Mouse (Mus musculus) liver, embryonic 16.5 days (tissue): Measurements from ENCODE around the gene Cavin3. TPM values are rescaled to one million over a fixed set of nuclear protein-coding genes. Genes with fewer than 3 reads are reported as not detected.

Source experiments
- ATAC-seq: fragments of 200-750 bp; cut with Nextera tagmentation; 2 replicates; pipeline ENCODE4 v1.8.0; 2017; ENCODE audit warnings: low read depth, mild to moderate bottlenecking, moderate number of reproducible peaks, moderate library complexity
- H3K27ac ChIP-seq: fragments of 300-500 bp; sonication (generic); 2 replicates; pipeline ENCODE4 v1.5.1; 2014; ENCODE audit warnings: mild to moderate bottlenecking, low read length
- H3K27me3 ChIP-seq: fragments of 300-500 bp; sonication (generic); 2 replicates; pipeline ENCODE4 v1.6.1; 2014; ENCODE audit warnings: low read depth, low read length, mixed read lengths; ENCODE audit not compliant: control insufficient read depth, insufficient read depth
- H3K36me3 ChIP-seq: fragments of 300-500 bp; sonication (generic); 2 replicates; pipeline ENCODE4 v1.6.1; 2014; ENCODE audit warnings: mild to moderate bottlenecking; ENCODE audit not compliant: control insufficient read depth, insufficient read depth
- H3K4me1 ChIP-seq: fragments of 300-500 bp; sonication (generic); 2 replicates; pipeline ENCODE4 v1.6.1; 2014; ENCODE audit warnings: low read depth, low read length, mixed read lengths; ENCODE audit not compliant: control insufficient read depth
- H3K4me2 ChIP-seq: fragments of 300-500 bp; sonication (generic); 2 replicates; pipeline ENCODE4 v1.6.1; 2014; ENCODE audit warnings: low read depth, low read length, mixed read lengths
- H3K4me3 ChIP-seq: fragments of 300-500 bp; sonication (generic); 2 replicates; pipeline ENCODE4 v1.5.1; 2014; ENCODE audit warnings: low read depth, mild to moderate bottlenecking, low read length
- H3K9ac ChIP-seq: fragments of 300-500 bp; sonication (generic); 2 replicates; pipeline ENCODE4 v1.6.1; 2014; ENCODE audit warnings: low read depth, low read length
- H3K9me3 ChIP-seq: fragments of 300-500 bp; sonication (generic); replicated peaks from 2 replicates; pipeline ENCODE4 v1.6.1; 2016; ENCODE audit warnings: low read length; ENCODE audit not compliant: control insufficient read depth
- WGBS: fragments of 180-500 bp; shearing (Covaris S2); extraction: QIAGEN DNeasy Blood & Tissue Kit; methylation state at CpG from one replicate; pipeline ENCODE4 v1.1.7; 2014; ENCODE audit not compliant: insufficient replicate concordance; 5-methylcytosine and 5-hydroxymethylcytosine counted together
- polyA plus RNA-seq: library from polyadenylated mRNA; unstranded; fragments of >200 nt; fragmentation: Nextera tagmentation; extraction: Ambion mirVana; gene quantifications from 2 replicates; pipeline ENCODE4 v1.2.1, GENCODE M21; 2015

Cavin3 gene
- 4.0 and 5.2 TPM in 2 replicates for polyA plus RNA-seq

- Histone ChIP-seq H3K27me3 (peaks cover 18% of the 10 kb centered on the region), H3K4me3 (peak within 1 kb of the TSS; percentile 37), H3K36me3 (no peaks in the 10 kb centered on the region), H3K9ac (0 out of 2 replicates have a peak within 1 kb of the TSS, but pooled peaks have one; percentile 9), H3K27ac (no peak within 1 kb of the TSS), H3K4me2 (peak within 1 kb of the TSS; percentile 55), H3K9me3 (no peaks in the 10 kb centered on the region), H3K4me1 (no peaks in the 10 kb centered on the region)
- 4% methylated on average over 60 of the region's 63 CpGs for WGBS
- ATAC-seq: peak; percentile 9; the same call in 1 of the 2 replicates
These were observed at the start of gene Cavin3 for GRCm38 (mm10) chr7:105481505-105482411. TSS of gene Cavin3 (minus strand) at chr7:105482300.

- Histone ChIP-seq H3K9ac (no peak overlapping the region), H3K4me2 (no peak overlapping the region), H3K27me3 (no peaks in the 10 kb centered on the region), H3K36me3 (no peaks in the 10 kb centered on the region), H3K4me1 (no peaks in the 10 kb centered on the region), H3K27ac (no peak overlapping the region), H3K4me3 (no peak overlapping the region), H3K9me3 (no peaks in the 10 kb centered on the region)
- 51% methylated on average over 4 of the region's 4 CpGs for WGBS
- no peak for ATAC-seq
These were observed 46.0 kb upstream of the Cavin3 start for GRCm38 (mm10) chr7:105528094-105528493.

GRCm38 (mm10) chr7:105527306-105527937, 45.3 kb upstream of the Cavin3 start:
- H3K9ac ChIP-seq: no peak overlapping the region
- H3K4me1 ChIP-seq: no peaks in the 10 kb centered on the region
- no peak overlapping the region for H3K27ac ChIP-seq
- H3K36me3 ChIP-seq: no peaks in the 10 kb centered on the region
- no peak overlapping the region for H3K4me3 ChIP-seq
- no peak overlapping the region for H3K4me2 ChIP-seq
- ATAC-seq: no peak
- no peaks in the 10 kb centered on the region for H3K9me3 ChIP-seq
- no peaks in the 10 kb centered on the region for H3K27me3 ChIP-seq
- WGBS: 50% methylated on average over 1 of the region's 1 CpGs

GRCm38 (mm10) chr7:105524222-105524621, 42.1 kb upstream of the Cavin3 start:
- no peak overlapping the region for H3K4me3 ChIP-seq
- no peak for ATAC-seq
- no peak overlapping the region for H3K4me2 ChIP-seq
- no peaks in the 10 kb centered on the region for H3K36me3 ChIP-seq
- H3K9me3 ChIP-seq: no peaks in the 10 kb centered on the region
- no peak overlapping the region for H3K9ac ChIP-seq
- H3K27ac ChIP-seq: no peak overlapping the region
- H3K4me1 ChIP-seq: no peaks in the 10 kb centered on the region
- 58% methylated on average over 2 of the region's 2 CpGs for WGBS
- H3K27me3 ChIP-seq: no peaks in the 10 kb centered on the region

- WGBS: 39% methylated on average over 6 of the region's 6 CpGs
- no peak overlapping the region for H3K27ac ChIP-seq
- H3K9me3 ChIP-seq: no peaks in the 10 kb centered on the region
- no peak overlapping the region for H3K4me2 ChIP-seq
- H3K36me3 ChIP-seq: no peaks in the 10 kb centered on the region
- H3K4me3 ChIP-seq: no peak overlapping the region
- H3K9ac ChIP-seq: no peak overlapping the region
- ATAC-seq: no peak
- H3K27me3 ChIP-seq: no peaks in the 10 kb centered on the region
- no peaks in the 10 kb centered on the region for H3K4me1 ChIP-seq
These were observed 38.1 kb upstream of the Cavin3 start for GRCm38 (mm10) chr7:105520201-105520600.

- Histone ChIP-seq H3K4me1 (no peaks in the 10 kb centered on the region), H3K9ac (no peak overlapping the region), H3K4me3 (no peak overlapping the region), H3K9me3 (no peaks in the 10 kb centered on the region), H3K36me3 (no peaks in the 10 kb centered on the region), H3K27me3 (no peaks in the 10 kb centered on the region), H3K27ac (no peak overlapping the region), H3K4me2 (no peak overlapping the region)
- no peak for ATAC-seq
- 54% methylated on average over 2 of the region's 2 CpGs for WGBS
These were observed 37.7 kb upstream of the Cavin3 start for GRCm38 (mm10) chr7:105519771-105520170.

- no peaks in the 10 kb centered on the region for H3K36me3 ChIP-seq
- no peak overlapping the region for H3K4me2 ChIP-seq
- no peak for ATAC-seq
- 48% methylated on average over 11 of the region's 11 CpGs for whole genome bisulfite sequencing
- H3K9me3 ChIP-seq: no peaks in the 10 kb centered on the region
- H3K27me3 ChIP-seq: no peaks in the 10 kb centered on the region
- no peaks in the 10 kb centered on the region for H3K4me1 ChIP-seq
- H3K9ac ChIP-seq: no peak overlapping the region
- H3K4me3 ChIP-seq: no peak overlapping the region
- no peak overlapping the region for H3K27ac ChIP-seq
These were observed 37.2 kb upstream of the Cavin3 start for GRCm38 (mm10) chr7:105519336-105519735.

GRCm38 (mm10) chr7:105516669-105517360, 34.7 kb upstream of the Cavin3 start:
- Histone ChIP-seq H3K27me3 (no peaks in the 10 kb centered on the region), H3K9me3 (no peaks in the 10 kb centered on the region), H3K4me2 (no peak overlapping the region), H3K4me3 (no peak overlapping the region), H3K36me3 (no peaks in the 10 kb centered on the region), H3K9ac (no peak overlapping the region), H3K27ac (no peak overlapping the region), H3K4me1 (no peaks in the 10 kb centered on the region)
- WGBS: 45% methylated on average over 9 of the region's 9 CpGs
- ATAC-seq: no peak
